Mouse (Mus musculus): ENCODE measurements around the gene Palld. TPM values are rescaled to one million over a fixed set of nuclear protein-coding genes. Genes with fewer than 3 reads are reported as not detected.

The Palld gene
- polyA plus RNA-seq, 1 experiment = 58.2 TPM

GRCm38 (mm10) chr8:61901028-61901717, 1.3 kb downstream of the Palld start:
- no peaks in the 10 kb centered on the region for H3K36me3 ChIP-seq (ENCODE audit: control insufficient read depth, insufficient read depth, low read length)
- H3K4me1 ChIP-seq (ENCODE audit: control insufficient read depth, insufficient read depth, insufficient read length, low read length) = no peaks in the 10 kb centered on the region
- 79% methylated on average over 6 of the region's 6 CpGs for WGBS
- TF ChIP-seq POLR2A (IDR thresholded peaks at IDR 0.05; ENCODE audit: low read depth, low read length) (no peak), CTCF (IDR thresholded peaks at IDR 0.05; ENCODE audit: extremely low read depth, insufficient read length, insufficient replicate concordance, low read depth, low read length) (no peak)
- H3K27ac ChIP-seq (ENCODE audit: insufficient read depth, low read depth, low read length) = no peak overlapping the region
- H3K4me3 ChIP-seq (ENCODE audit: low read depth, low read length) = no peak overlapping the region
- H3K27me3 ChIP-seq (ENCODE audit: control insufficient read depth, insufficient read depth, low read length) = no peaks in the 10 kb centered on the region

GRCm38 (mm10) chr8:61897402-61897801, 5.1 kb downstream of the Palld start:
- H3K4me3 ChIP-seq (ENCODE audit: low read depth, low read length) = no peak overlapping the region
- H3K4me1 ChIP-seq (ENCODE audit: control insufficient read depth, insufficient read depth, insufficient read length, low read length) = peaks cover 3% of the 10 kb centered on the region
- TF ChIP-seq CTCF (IDR thresholded peaks at IDR 0.05; ENCODE audit: extremely low read depth, insufficient read length, insufficient replicate concordance, low read depth, low read length) = no peak
- TF ChIP-seq POLR2A (IDR thresholded peaks at IDR 0.05; ENCODE audit: low read depth, low read length) = no peak
- no peaks in the 10 kb centered on the region for H3K36me3 ChIP-seq (ENCODE audit: control insufficient read depth, insufficient read depth, low read length)
- no peak overlapping the region for H3K27ac ChIP-seq (ENCODE audit: insufficient read depth, low read depth, low read length)
- 72% methylated on average over 1 of the region's 1 CpGs for WGBS
- H3K27me3 ChIP-seq (ENCODE audit: control insufficient read depth, insufficient read depth, low read length) = no peaks in the 10 kb centered on the region

- TF ChIP-seq POLR2A (IDR thresholded peaks at IDR 0.05; ENCODE audit: low read depth, low read length) (no peak), CTCF (IDR thresholded peaks at IDR 0.05; ENCODE audit: extremely low read depth, insufficient read length, insufficient replicate concordance, low read depth, low read length) (no peak)
- peaks cover 3% of the 10 kb centered on the region for H3K4me1 ChIP-seq (ENCODE audit: control insufficient read depth, insufficient read depth, insufficient read length, low read length)
- WGBS = 81% methylated on average over 1 of the region's 1 CpGs
- H3K27ac ChIP-seq (ENCODE audit: insufficient read depth, low read depth, low read length) = no peak overlapping the region
- H3K4me3 ChIP-seq (ENCODE audit: low read depth, low read length) = no peak overlapping the region
- H3K27me3 ChIP-seq (ENCODE audit: control insufficient read depth, insufficient read depth, low read length) = no peaks in the 10 kb centered on the region
- no peaks in the 10 kb centered on the region for H3K36me3 ChIP-seq (ENCODE audit: control insufficient read depth, insufficient read depth, low read length)
These were observed 5.7 kb downstream of the Palld start for GRCm38 (mm10) chr8:61896742-61897141.

- Histone ChIP-seq H3K4me3 (ENCODE audit: low read depth, low read length) (no peak overlapping the region), H3K4me1 (ENCODE audit: control insufficient read depth, insufficient read depth, insufficient read length, low read length) (peaks cover 3% of the 10 kb centered on the region), H3K36me3 (ENCODE audit: control insufficient read depth, insufficient read depth, low read length) (no peaks in the 10 kb centered on the region), H3K27ac (ENCODE audit: insufficient read depth, low read depth, low read length) (no peak overlapping the region), H3K27me3 (ENCODE audit: control insufficient read depth, insufficient read depth, low read length) (no peaks in the 10 kb centered on the region)
- no peak for TF ChIP-seq CTCF (IDR thresholded peaks at IDR 0.05; ENCODE audit: extremely low read depth, insufficient read length, insufficient replicate concordance, low read depth, low read length)
- no peak for TF ChIP-seq POLR2A (IDR thresholded peaks at IDR 0.05; ENCODE audit: low read depth, low read length)
- 50% methylated on average over 2 of the region's 2 CpGs for WGBS
These were observed 8.4 kb downstream of the Palld start for GRCm38 (mm10) chr8:61894062-61894461.

- H3K4me1 ChIP-seq (ENCODE audit: control insufficient read depth, insufficient read depth, insufficient read length, low read length) = peaks cover 12% of the 10 kb centered on the region; the same call in 1 of the 2 replicates
- H3K4me3 ChIP-seq (ENCODE audit: low read depth, low read length) = no peak overlapping the region
- no peak overlapping the region for H3K27ac ChIP-seq (ENCODE audit: insufficient read depth, low read depth, low read length)
- no peak for TF ChIP-seq POLR2A (IDR thresholded peaks at IDR 0.05; ENCODE audit: low read depth, low read length)
- no peak for TF ChIP-seq CTCF (IDR thresholded peaks at IDR 0.05; ENCODE audit: extremely low read depth, insufficient read length, insufficient replicate concordance, low read depth, low read length)
- no peaks in the 10 kb centered on the region for H3K36me3 ChIP-seq (ENCODE audit: control insufficient read depth, insufficient read depth, low read length)
- H3K27me3 ChIP-seq (ENCODE audit: control insufficient read depth, insufficient read depth, low read length) = no peaks in the 10 kb centered on the region
- WGBS = 37% methylated on average over 7 of the region's 7 CpGs
These were observed 24.9 kb downstream of the Palld start for GRCm38 (mm10) chr8:61877607-61878006.

GRCm38 (mm10) chr8:61875290-61875689, 27.2 kb downstream of the Palld start:
- Histone ChIP-seq H3K27ac (ENCODE audit: insufficient read depth, low read depth, low read length) (no peak overlapping the region), H3K27me3 (ENCODE audit: control insufficient read depth, insufficient read depth, low read length) (no peaks in the 10 kb centered on the region), H3K4me1 (ENCODE audit: control insufficient read depth, insufficient read depth, insufficient read length, low read length) (peaks cover 12% of the 10 kb centered on the region; the same call in 1 of the 2 replicates), H3K4me3 (ENCODE audit: low read depth, low read length) (no peak overlapping the region), H3K36me3 (ENCODE audit: control insufficient read depth, insufficient read depth, low read length) (no peaks in the 10 kb centered on the region)
- 3% methylated on average over 5 of the region's 5 CpGs for WGBS
- TF ChIP-seq POLR2A (IDR thresholded peaks at IDR 0.05; ENCODE audit: low read depth, low read length) = no peak
- no peak for TF ChIP-seq CTCF (IDR thresholded peaks at IDR 0.05; ENCODE audit: extremely low read depth, insufficient read length, insufficient replicate concordance, low read depth, low read length)

GRCm38 (mm10) chr8:61873994-61874393, 28.5 kb downstream of the Palld start:
- whole genome bisulfite sequencing = 60% methylated on average over 9 of the region's 9 CpGs
- 0 out of 2 replicates have a peak, but pooled peaks have one; percentile 26 for TF ChIP-seq CTCF (IDR thresholded peaks at IDR 0.05; ENCODE audit: extremely low read depth, insufficient read length, insufficient replicate concordance, low read depth, low read length)
- TF ChIP-seq POLR2A (IDR thresholded peaks at IDR 0.05; ENCODE audit: low read depth, low read length) = no peak
- no peak overlapping the region for H3K27ac ChIP-seq (ENCODE audit: insufficient read depth, low read depth, low read length)
- no peaks in the 10 kb centered on the region for H3K36me3 ChIP-seq (ENCODE audit: control insufficient read depth, insufficient read depth, low read length)
- H3K27me3 ChIP-seq (ENCODE audit: control insufficient read depth, insufficient read depth, low read length) = no peaks in the 10 kb centered on the region
- H3K4me1 ChIP-seq (ENCODE audit: control insufficient read depth, insufficient read depth, insufficient read length, low read length) = peaks cover 12% of the 10 kb centered on the region; the same call in 1 of the 2 replicates
- H3K4me3 ChIP-seq (ENCODE audit: low read depth, low read length) = no peak overlapping the region

Data from small intestine, adult 2 months (tissue).